Mouse (Mus musculus): Measurements from ENCODE around the gene Immp2l. TPM values are rescaled to one million over a fixed set of nuclear protein-coding genes. Genes with fewer than 3 reads are reported as not detected.
"Not testable (repeated sequence)": the region's sequence is repeated elsewhere in the genome, so short reads cannot be mapped to it uniquely, and the experiment has no call there.

Immp2l gene
- polyA plus RNA-seq (2015; fragmentation: Nextera tagmentation; extraction: Ambion mirVana): 4.3 and 5.6 TPM in 2 replicates

DNA sequence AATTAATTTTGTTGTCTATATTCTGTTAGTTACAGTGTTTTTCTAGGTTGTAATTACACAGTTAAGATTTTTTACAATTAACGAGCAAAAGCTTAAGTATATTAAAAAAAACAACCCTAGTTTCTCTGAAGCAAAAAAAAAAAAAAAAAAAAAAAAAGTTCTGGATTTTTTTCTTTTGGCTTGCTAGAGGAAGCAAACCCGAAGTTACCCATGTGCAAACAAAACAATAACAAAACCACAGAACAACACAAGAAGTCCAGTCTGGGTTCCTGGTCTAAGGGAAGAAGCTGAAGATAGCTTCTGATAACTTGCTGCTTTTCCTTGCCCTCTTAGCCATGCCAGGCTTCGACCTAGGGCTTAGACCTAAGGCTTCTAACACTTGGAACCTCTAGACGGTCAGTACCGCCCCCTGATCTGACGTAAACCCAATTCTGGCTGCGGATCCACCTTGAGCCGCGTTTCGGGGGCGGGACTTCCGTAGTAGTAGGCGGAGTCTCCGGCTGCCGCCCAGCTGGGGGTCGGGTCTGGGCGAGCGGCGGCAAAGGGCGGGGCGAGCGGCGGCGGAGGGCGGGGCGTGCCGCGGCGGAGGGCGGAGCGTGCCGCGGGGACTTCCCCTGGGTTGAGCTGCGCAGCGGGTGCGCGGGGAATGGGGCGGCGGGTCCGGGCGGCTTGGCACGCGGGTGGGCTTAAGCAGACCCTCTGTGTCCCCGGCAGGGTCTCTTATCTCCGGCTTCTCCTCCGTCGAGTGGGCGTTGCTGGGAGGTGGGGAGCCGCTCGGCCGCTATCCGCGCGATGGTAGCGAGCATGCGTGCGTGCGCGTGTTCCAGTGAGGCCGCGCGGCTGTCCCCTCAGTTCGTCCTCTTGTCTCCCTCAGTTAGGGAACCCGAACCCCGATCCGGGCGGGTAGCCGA is at the start of gene Immp2l:
Immp2l (plus strand) TSS at position 580 of the 911 bp plus-strand sequence.
- Histone ChIP-seq H3K27ac (replicated peaks) (peak within 1 kb of the TSS; percentile 61), H3K9ac (replicated peaks) (peak within 1 kb of the TSS; percentile 68), H3K4me2 (replicated peaks) (peak within 1 kb of the TSS; percentile 66), H3K9me3 (no peaks in the 10 kb centered on the region), H3K36me3 (no peaks in the 10 kb centered on the region), H3K27me3 (no peaks in the 10 kb centered on the region), H3K4me1 (peaks cover 5% of the 10 kb centered on the region; the same call in 1 of the 2 replicates), H3K4me3 (peak within 1 kb of the TSS; percentile 61)
- peak; percentile 96 for ATAC-seq (replicated peaks)
- 3% methylated on average over 59 of the region's 68 CpGs for WGBS

GRCm38 (mm10) chr12:40978719-40979500 is 45.0 kb upstream of the Immp2l start:
- Histone ChIP-seq H3K27ac (replicated peaks) (no peak overlapping the region), H3K4me3 (no peak overlapping the region), H3K4me1 (no peaks in the 10 kb centered on the region), H3K4me2 (replicated peaks) (no peak overlapping the region), H3K9me3 (no peaks in the 10 kb centered on the region), H3K27me3 (no peaks in the 10 kb centered on the region), H3K36me3 (no peaks in the 10 kb centered on the region), H3K9ac (replicated peaks) (no peak overlapping the region)
- 88% methylated on average over 2 of the region's 2 CpGs for WGBS
- no peak for ATAC-seq (replicated peaks)

GRCm38 (mm10) chr12:40979716-40980115 is 44.2 kb upstream of the Immp2l start:
- no peaks in the 10 kb centered on the region for H3K9me3 ChIP-seq
- no peak overlapping the region for H3K9ac ChIP-seq (replicated peaks)
- no peak for ATAC-seq (replicated peaks)
- no peaks in the 10 kb centered on the region for H3K36me3 ChIP-seq
- H3K4me1 ChIP-seq: no peaks in the 10 kb centered on the region
- H3K27me3 ChIP-seq: no peaks in the 10 kb centered on the region
- H3K4me2 ChIP-seq (replicated peaks): no peak overlapping the region
- H3K27ac ChIP-seq (replicated peaks): no peak overlapping the region
- H3K4me3 ChIP-seq: no peak overlapping the region
- WGBS: 86% methylated on average over 4 of the region's 4 CpGs

DNA sequence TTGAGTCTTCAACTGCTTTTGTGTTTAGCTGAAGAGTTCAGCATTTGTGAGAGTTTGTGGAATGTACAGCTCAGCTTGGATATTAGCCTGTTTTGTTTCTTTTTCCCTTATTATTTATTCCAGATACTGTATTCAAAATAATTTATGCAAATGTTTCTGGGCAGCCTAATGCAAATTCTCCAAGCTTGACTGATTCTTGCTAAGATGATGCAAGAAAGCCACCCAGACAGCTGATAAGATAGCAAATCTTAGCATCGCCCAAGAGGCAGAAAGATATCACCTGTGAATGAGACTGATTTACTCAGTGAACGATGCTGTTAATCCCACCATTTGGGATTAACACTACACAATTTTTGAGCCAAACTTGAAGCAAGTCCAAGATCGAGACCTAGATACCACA is 43.7 kb upstream of the Immp2l start:
- H3K27ac ChIP-seq (replicated peaks): no peak overlapping the region
- no peak overlapping the region for H3K4me3 ChIP-seq
- H3K4me2 ChIP-seq (replicated peaks): no peak overlapping the region
- H3K27me3 ChIP-seq: no peaks in the 10 kb centered on the region
- no peaks in the 10 kb centered on the region for H3K4me1 ChIP-seq
- no peak for ATAC-seq (replicated peaks)
- no peak overlapping the region for H3K9ac ChIP-seq (replicated peaks)
- 87% methylated on average over 3 of the region's 3 CpGs for WGBS
- no peaks in the 10 kb centered on the region for H3K36me3 ChIP-seq
- no peaks in the 10 kb centered on the region for H3K9me3 ChIP-seq

DNA sequence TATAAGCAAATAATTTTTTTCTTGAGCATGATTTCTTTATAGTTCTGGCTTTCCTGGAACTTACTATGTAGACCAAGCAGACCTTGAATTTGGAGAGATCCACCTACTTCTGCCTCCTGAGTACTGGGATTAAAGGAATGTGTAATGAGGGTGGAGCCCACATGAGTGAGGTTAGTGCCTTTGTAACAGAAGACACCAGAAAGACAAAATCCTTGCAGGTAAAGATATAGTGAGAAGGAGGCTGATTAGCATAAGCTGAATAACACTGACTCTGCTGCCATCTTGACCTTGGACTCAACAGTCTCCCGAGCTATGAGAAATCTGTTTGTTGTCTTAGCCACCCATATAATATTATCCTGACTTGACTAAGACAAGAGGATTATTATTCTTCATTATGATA is 40.9 kb upstream of the Immp2l start:
- no peak overlapping the region for H3K4me2 ChIP-seq (replicated peaks)
- H3K9me3 ChIP-seq: no peaks in the 10 kb centered on the region
- no peaks in the 10 kb centered on the region for H3K36me3 ChIP-seq
- no peak overlapping the region for H3K4me3 ChIP-seq
- H3K27me3 ChIP-seq: no peaks in the 10 kb centered on the region
- WGBS: 86% methylated on average over 1 of the region's 1 CpGs
- H3K27ac ChIP-seq (replicated peaks): no peak overlapping the region
- H3K4me1 ChIP-seq: no peaks in the 10 kb centered on the region
- no peak overlapping the region for H3K9ac ChIP-seq (replicated peaks)
- ATAC-seq (replicated peaks): no peak

GRCm38 (mm10) chr12:40984735-40985134 is 39.2 kb upstream of the Immp2l start:
- Histone ChIP-seq H3K27me3 (no peaks in the 10 kb centered on the region), H3K36me3 (no peaks in the 10 kb centered on the region), H3K4me3 (no peak overlapping the region), H3K4me1 (no peaks in the 10 kb centered on the region), H3K27ac (replicated peaks) (no peak overlapping the region), H3K4me2 (replicated peaks) (no peak overlapping the region), H3K9ac (replicated peaks) (no peak overlapping the region), H3K9me3 (no peaks in the 10 kb centered on the region)
- no peak for ATAC-seq (replicated peaks)
- 14% methylated on average over 4 of the region's 4 CpGs for WGBS

GRCm38 (mm10) chr12:40985791-40986190 is 38.1 kb upstream of the Immp2l start:
- H3K9me3 ChIP-seq: no peaks in the 10 kb centered on the region
- no peaks in the 10 kb centered on the region for H3K4me1 ChIP-seq
- no peak for ATAC-seq (replicated peaks)
- no peaks in the 10 kb centered on the region for H3K36me3 ChIP-seq
- WGBS: 27% methylated on average over 4 of the region's 4 CpGs
- no peak overlapping the region for H3K4me3 ChIP-seq
- no peak overlapping the region for H3K4me2 ChIP-seq (replicated peaks)
- H3K27ac ChIP-seq (replicated peaks): no peak overlapping the region
- no peaks in the 10 kb centered on the region for H3K27me3 ChIP-seq
- no peak overlapping the region for H3K9ac ChIP-seq (replicated peaks)

GRCm38 (mm10) chr12:40988311-40989065 is 35.4 kb upstream of the Immp2l start:
- no peak overlapping the region for H3K4me3 ChIP-seq
- no peak for ATAC-seq (replicated peaks)
- no peaks in the 10 kb centered on the region for H3K36me3 ChIP-seq
- no peak overlapping the region for H3K4me2 ChIP-seq (replicated peaks)
- no peak overlapping the region for H3K27ac ChIP-seq (replicated peaks)
- H3K9ac ChIP-seq (replicated peaks): no peak overlapping the region
- H3K27me3 ChIP-seq: no peaks in the 10 kb centered on the region
- H3K9me3 ChIP-seq: no peaks in the 10 kb centered on the region
- 28% methylated on average over 9 of the region's 9 CpGs for WGBS
- H3K4me1 ChIP-seq: no peaks in the 10 kb centered on the region

- Histone ChIP-seq H3K4me1 (no peaks in the 10 kb centered on the region), H3K27ac (replicated peaks) (no peak overlapping the region), H3K4me3 (no peak overlapping the region), H3K36me3 (no peaks in the 10 kb centered on the region), H3K9ac (replicated peaks) (no peak overlapping the region), H3K4me2 (replicated peaks) (no peak overlapping the region), H3K27me3 (no peaks in the 10 kb centered on the region), H3K9me3 (no peaks in the 10 kb centered on the region)
- WGBS: 2% methylated on average over 4 of the region's 4 CpGs
- no peak for ATAC-seq (replicated peaks)
Observed at GRCm38 (mm10) chr12:40991647-40992046, 32.2 kb upstream of the Immp2l start.

GRCm38 (mm10) chr12:40992237-40992636 is 31.7 kb upstream of the Immp2l start:
- H3K4me2 ChIP-seq (replicated peaks); H3K4me3 ChIP-seq; ATAC-seq (replicated peaks); H3K4me1 ChIP-seq; H3K9me3 ChIP-seq; H3K27me3 ChIP-seq; H3K36me3 ChIP-seq; H3K9ac ChIP-seq (replicated peaks); H3K27ac ChIP-seq (replicated peaks): not testable (repeated sequence)
- WGBS: 65% methylated on average over 1 of the region's 1 CpGs

DNA sequence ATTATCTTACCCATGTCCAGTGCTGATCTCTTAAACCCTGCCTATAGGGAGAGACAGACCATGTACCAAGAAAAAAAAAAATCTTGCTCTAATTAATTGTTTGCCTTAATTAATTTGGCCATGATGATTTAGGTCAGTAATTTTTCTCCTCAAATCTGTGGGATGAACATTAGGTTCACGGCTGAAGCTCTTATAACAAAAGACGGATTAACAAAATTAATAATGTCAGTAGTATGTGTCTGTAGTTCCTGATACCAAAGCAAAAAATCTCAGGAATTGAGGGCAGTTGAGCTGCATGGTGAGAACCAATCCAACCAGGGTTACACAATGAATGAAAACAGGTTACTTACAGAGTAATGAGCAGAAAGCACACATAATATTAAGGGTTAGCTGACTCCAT is 29.0 kb upstream of the Immp2l start:
- H3K4me2 ChIP-seq (replicated peaks): no peak overlapping the region
- H3K27me3 ChIP-seq: no peaks in the 10 kb centered on the region
- WGBS: 45% methylated on average over 2 of the region's 2 CpGs
- H3K9me3 ChIP-seq: no peaks in the 10 kb centered on the region
- no peaks in the 10 kb centered on the region for H3K36me3 ChIP-seq
- no peaks in the 10 kb centered on the region for H3K4me1 ChIP-seq
- no peak overlapping the region for H3K4me3 ChIP-seq
- ATAC-seq (replicated peaks): no peak
- no peak overlapping the region for H3K27ac ChIP-seq (replicated peaks)
- H3K9ac ChIP-seq (replicated peaks): no peak overlapping the region

Measured in forebrain, embryonic 15.5 days (tissue).